Mouse (Mus musculus) megakaryocyte progenitor cell, adult 5-6 weeks (primary cell): ENCODE measurements around the gene Mta2. TPM values are rescaled to one million over a fixed set of nuclear protein-coding genes. Genes with fewer than 3 reads are reported as not detected.
A peak's percentile ranks its signal among the peaks of the same experiment; 100 is the strongest.

Experiments
- ATAC-seq: replicated peaks from 2 replicates; pipeline ENCODE4 v1.8.0; 2016; ENCODE audit warnings: mild to moderate bottlenecking, moderate TSS enrichment, inconsistent platforms; ENCODE audit not compliant: poor library complexity
- total RNA-seq, 2 experiments: library from RNA; stranded (forward) in 1 of 2; stranded (reverse) in 1 of 2; fragments of 157-497, 149-512 nt in 1 of 2; fragments of 200-1000 nt in 1 of 2; gene quantifications; 2 replicates each; pipeline versions ENCODE4 v1.2.3 to v1.2.4; 2015 to 2017

Gene Mta2
- total RNA-seq, 2 experiments from 2014 or later = 63.7 to 124 TPM

DNA sequence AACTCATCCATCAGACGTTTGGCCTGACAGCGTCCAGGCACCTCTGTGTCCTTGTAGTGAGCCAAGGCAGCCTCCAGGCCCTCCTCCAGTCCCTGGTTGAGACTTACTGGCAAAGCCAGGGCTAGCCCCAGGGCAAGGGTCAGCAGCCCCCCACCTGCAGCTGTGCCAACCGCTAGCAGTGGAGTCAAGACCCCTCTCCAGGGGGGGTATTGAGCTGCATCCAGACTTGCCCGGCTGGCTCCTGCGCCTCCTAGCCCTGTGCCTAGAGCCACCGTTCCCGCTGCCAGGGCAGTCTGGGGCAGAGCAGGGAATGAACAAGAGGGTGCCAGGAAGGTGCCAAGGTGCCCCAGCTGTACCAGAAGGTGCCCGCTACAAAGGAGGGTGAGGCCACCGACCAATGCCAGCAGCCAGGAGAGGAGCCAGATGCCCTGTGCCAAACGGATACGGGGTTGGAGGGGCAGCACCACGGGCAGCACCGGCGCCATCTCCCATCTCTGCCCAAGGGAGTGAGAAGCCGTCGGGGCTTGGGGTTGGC is 12.9 kb upstream of the Mta2 start:
- peak; percentile 37 for ATAC-seq

DNA sequence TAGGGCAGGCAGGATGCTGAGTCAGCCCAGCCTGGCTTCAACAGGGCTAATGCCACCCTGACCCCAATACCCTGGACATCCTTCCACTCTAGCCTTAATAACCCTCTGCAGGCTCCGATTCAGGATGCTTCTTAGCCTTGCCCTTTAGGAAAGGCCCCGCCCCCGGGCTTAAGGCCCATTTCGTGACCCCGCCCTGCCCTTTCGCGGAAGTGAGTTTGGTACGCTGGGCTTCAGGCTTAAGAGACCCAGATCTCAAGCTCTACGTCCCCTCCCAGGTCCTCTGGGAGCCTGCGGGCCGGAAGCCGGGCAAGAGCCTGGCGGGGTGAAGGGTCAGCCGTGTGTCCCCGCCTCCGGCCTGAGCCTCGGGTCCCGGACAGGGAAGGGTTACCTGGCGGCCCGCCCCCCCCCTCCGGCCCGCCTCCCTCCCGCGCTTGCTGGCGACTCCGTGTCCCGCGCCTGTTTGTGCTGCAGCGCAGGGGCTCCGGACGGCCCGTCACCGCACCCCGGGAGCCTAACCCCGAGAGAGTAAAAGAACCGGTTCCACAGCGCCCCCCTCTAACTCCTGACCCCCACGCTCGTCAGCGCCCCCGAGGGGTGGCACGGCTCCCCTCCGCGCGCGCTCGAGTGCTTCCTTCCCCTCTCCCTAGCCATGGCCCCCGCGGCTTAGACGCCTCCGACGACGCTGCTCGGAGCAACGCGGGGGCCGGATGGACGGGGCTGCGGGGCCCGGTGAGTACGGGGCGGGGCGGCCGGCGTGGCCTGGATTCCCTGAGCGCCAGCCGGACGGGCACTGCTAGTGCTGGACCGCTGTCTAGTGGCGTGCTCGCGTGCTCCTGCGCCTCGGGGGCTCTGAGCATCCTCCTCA is 12.2 kb upstream of the Mta2 start, which contains the start of the genes Rom1 and Eml3:
Gene Rom1, minus strand, starts transcription at position 133 of the 865 bp plus-strand sequence.
Gene Eml3, plus strand, starts transcription at position 329 of the 865 bp plus-strand sequence.
- ATAC-seq = peak; percentile 68

DNA sequence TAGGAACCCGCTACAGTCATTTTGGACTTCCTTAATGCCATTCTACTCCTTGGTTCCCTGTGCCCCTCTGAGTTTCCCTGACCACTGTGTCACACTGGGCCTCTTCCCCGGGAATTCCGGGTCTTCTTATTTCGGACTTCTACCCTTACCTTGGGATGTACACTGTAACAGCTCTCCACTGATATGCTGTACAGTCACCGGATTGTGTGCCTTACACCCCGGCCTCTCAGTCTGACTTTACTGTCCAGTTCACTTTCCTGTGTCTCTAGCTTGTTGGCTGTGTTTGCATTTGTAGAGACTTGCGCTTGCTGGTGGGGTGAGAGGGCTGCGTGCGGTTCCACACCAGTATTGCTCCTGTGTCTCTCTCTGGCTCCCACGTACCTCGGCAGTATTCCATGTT is 11.6 kb upstream of the Mta2 start:
- no peak for ATAC-seq

DNA sequence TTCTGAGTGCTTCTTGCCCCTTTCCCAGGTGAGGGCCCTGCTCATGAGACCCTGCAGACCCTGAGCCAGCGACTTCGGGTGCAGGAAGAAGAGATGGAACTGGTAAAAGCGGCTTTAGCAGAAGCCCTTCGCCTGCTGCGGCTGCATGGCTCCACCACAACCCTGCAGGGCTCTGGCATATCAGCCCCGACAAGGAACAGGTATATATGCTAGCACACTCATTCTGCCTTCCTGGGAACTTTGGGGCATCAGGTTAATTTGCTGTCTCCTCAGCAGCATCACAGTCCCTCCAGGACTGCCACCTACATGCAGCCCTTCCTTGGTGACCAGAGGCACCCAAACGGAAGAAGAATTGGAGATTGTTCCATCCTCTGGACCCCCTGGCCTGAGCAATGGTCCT is 10.9 kb upstream of the Mta2 start:
- no peak for ATAC-seq

DNA sequence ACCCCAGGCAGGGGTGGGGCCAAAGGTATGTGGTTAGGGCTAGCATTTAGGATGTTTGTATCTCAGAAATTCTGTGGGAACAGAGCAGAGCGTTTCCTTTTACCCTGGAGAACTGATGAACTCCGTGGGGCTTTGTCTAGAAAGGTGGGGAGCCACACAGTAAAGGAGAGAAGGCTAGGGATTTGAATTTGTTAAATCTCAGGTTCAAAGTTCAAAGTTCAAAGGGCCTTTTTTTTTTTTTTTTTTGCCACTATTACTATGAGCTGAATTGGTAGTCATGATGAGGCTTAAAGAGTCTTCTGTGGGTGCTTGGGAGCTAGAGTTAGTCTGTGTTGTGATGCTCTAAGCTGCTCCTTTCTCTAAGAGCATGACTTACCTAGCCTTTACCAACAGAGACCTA is 4.9 kb upstream of the Mta2 start:
- no peak for ATAC-seq

DNA sequence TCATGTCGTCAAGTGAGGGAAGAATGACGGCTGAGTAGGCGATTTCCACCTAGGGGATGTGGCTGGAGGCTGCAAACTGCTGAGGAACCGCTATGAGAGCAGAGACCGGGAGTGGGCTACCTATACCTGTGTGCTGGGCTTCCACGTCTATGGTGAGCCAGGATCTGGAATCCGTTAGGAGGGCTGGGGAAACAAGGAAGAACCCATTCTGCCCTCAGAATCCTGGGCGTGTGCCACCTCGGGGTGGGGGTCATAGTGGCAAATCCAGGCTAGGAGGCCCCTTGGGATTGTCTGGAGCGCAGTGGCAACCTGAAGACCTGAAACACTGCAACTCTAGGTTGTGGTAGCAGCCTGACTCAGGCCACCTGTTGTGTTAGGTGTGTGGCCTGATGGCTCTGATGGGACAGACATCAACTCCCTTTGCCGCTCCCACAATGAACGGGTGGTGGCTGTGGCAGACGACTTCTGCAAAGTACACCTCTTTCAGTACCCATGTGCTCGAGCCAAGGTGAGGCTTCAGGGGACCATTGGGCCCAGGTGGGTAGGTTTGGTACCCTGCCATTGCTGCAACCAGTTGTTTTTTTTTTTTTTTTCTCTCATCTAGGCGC is 1.0 kb upstream of the Mta2 start:
- ATAC-seq = no peak

DNA sequence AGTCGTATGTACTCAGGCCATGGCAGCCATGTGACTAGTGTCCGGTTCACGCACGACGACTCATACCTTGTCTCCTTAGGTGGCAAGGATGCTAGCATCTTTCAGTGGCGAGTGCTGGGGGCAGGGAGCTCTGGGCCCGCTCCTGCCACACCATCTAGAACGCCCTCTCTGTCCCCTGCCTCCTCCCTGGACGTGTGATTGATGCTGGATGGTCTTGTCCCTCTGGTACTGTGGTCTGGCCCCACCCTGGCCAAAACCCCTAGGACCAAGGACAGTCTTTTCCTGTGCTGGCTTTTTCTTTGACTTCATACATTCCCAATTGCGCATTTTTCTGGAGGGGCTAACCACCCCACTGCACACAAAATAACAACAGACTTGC is 550 bp upstream of the Mta2 start:
- ATAC-seq = no peak

DNA sequence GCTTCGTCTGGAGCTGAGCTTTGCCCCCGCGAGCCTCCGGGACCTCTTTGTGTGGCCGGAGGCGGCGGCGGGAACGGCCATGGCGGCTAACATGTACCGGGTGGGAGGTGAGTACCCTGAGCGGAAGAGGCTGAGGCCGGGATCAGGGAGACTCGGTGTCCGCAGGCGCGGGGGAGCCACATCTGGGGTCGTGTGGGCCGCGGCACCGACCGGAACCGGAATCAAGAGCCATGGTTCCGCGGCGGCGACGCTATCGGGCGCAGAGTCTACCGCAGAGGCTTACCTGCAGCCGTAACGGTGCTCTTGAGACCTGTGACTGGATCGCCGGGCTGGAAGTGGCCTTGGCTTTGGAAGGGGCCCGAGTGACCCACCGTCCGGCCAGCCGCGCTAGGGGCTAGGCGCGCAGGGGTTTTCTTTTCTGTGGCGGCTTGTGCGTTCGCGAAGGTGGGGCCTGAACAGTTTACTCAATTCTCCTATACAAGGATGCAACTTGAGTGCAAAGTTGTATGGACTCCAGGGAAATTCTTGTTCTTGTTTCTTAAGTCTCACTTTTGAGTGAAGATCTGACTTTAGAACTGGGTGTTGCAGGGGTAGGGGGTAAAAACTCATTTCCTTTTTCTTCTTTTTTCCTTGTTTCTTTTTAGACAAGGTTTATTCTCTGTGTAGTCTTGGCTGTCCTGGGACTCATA is 745 bp downstream of the Mta2 start:
- ATAC-seq = peak; percentile 3

DNA sequence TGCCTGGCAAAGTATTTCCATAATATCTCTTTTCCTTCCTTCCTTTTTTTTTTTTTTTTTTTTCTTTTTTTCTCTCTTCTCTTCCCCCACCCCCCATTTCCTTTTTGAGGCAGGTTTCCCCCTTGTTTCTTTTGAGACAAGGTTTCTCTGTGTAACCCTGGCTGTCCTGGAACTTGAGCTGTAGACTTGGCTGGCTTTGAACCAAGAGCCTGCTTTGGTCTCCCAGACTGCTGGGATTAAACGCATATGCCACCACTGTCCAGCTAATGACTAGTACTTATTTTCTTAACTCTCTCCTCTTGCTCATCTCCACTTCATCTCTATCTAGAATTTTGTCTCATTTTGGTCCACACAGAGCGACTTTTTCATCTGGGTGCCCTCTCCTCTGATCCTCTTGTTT is 1.4 kb downstream of the Mta2 start:
- ATAC-seq = no peak

DNA sequence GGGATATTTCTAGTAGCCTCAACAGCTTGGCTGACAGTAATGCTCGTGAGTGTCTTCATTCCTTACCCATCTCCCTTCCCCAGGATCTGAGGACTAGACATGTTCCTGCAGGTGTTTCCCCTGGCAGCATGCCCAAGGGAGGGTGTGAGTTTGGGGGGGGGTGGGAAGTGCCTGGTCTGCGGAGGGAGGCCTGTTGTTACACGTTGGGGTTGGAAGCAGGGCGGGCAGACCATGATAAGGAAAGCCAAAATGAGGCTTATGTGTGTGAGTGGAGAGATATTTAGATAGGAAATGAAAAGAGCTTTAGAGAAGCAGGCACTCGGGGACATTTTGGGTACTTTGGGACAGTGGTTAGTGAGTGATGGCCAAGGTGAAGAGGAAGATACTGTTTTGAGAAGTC is 2.4 kb downstream of the Mta2 start:
- peak; percentile 59 for ATAC-seq

DNA sequence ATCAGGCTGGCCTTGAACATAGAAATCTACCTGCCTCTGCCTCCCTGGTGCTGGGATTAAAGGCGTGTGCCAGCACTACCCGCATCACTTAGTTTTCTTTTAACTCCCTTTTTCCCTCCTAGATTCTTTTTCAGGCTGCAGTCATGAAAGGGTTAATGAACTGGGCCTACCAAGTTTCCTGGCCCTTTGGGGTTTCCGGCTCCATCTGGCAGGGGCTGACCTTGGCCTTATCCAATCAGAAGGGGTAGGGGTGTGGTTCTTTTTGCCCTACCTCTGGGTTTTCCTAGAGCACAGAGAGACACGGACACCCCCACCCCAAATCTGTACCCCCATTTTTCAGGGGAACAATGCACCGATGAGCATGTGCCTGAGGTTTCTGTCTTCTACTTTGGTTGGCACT is 3.1 kb downstream of the Mta2 start:
- peak; percentile 18; the same call in 1 of the 2 replicates for ATAC-seq

DNA sequence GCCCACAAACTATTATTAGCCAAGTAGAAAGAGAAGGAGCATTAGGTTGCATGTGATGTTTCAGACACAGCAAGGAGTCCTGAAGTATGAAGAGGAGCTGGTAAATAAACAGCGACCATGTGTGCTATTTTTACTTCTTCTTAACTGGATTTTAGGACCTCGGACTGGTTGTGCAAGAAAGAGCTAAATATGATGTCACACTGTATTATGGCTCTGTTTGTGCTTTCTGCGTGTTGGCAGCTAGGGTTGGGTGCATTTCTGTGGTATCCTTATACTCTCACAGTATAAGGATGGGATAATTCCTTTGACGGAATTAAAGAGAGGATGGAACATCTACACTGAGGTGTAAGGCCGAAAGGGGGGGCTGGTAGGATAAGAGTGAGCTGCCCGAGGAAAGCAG is 3.6 kb downstream of the Mta2 start:
- no peak for ATAC-seq

DNA sequence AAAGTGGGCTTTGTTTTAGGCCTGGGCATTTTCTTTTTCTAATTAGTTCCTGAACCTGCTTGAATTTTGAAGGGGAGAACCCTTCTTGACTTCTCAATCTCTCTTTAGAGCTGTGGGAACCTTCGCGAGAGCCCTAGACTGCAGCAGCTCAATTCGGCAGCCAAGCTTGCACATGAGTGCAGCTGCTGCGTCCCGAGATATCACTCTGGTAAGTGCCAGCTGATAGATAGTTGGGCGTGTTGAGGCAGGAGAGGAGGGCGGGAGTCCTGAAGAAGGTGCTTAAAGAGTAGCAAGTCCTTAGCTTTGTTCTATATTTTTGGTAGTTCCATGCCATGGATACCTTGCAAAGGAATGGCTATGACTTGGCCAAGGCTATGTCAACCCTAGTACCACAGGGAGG is 5.3 kb downstream of the Mta2 start:
- ATAC-seq = peak; percentile 18; the same call in 1 of the 2 replicates

DNA sequence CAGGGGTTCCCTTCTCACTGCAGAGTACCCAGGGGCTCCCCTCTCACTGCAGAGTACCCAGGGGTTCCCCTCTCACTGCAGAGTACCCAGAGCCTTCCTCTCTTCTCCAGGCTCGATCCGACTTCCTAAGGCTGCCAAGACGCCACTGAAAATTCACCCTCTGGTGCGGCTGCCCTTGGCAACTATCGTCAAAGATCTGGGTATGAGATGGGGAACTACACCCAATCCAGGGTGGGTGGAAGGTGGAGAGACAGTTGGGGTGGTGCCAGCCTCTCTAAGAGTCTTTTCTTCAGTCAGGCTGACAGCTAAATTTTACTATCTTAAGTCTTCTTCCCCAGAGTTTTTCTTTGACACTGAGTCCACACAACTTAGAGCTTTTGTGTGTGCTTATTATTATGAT is 8.5 kb downstream of the Mta2 start:
- no peak for ATAC-seq

DNA sequence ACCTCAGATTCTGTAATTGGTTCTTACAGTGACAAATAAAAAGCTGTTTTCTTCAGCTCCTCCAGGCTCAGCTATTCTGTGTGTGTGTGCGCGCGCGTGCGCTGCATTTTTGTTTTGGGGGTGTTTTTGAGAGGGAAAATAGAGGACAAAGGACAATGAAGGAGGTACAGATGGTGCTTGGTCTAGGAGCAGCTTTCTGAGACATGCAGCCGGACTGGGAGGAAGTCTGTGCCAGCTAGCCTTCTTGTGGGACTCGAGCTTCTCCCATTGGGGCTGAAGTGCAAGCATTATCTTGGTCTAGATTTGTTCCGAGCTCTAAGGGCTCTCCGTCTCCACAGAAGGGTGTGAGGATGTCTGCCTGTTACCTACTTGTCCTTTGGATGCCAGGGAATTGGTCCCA is 10.6 kb downstream of the Mta2 start:
- ATAC-seq = no peak

DNA sequence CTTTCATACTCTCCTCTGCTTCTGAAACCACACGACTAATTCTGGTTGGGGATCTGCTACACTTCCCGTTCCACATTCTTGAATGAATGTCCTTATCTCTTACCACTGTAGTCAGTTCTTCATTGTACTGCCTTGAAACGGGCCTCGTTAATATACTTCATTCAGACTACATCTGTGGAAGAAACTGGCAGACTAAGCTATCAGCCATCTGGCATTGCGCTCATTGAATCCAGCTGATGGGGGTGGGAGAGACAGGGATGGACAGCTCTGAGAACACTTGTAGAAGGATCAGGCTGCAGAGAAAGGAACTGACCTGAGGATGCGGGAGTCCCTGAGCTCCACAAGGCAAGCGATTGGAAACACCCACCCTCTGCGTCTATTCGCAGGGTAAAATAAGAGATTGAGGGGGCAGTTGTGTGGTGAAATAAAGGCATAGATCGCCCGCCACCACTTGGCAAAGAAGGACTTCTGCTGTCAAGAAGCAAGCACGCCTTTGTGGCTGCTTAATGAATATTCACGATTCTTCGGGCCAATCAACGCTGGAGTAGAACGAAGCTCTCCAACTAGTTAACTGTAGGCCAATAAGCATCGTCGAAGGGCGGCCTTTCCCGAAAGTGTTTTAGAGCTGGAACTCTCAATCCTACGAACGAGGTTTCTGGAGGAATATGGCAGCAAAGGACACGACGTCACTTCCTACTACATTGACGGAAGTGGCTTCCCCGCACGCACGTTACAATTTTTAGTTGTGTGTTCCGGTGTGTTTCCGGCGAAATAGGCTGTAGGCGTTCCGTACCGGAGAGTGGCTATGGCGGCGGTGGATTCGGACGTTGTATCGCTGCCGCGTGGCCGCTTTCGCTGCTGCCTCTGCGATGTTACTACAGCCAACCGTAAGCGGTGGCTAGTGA is 11.7 kb downstream of the Mta2 start, which contains the start of gene Tut1:
Gene Tut1, plus strand, starts transcription at position 713 of the 905 bp plus-strand sequence.
- peak; percentile 96 for ATAC-seq

DNA sequence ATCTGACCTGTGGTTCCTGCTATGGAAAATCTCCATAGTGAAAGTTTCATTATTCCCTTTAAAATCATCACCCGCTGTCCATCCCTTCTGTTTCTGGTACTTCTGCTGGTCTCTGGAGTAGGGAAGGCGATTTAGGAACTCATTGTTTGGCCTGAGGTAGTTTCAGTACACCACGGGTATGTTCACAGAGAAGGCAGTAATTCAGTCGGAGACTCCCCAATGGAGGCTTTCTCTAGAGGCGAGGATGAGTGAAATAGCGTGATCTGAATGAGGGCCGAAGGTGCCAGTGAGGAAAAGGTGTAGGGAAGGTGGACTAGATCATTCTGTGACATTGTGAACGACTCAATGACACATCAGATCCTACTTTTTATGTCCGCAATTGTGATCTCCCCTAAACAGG is 12.5 kb downstream of the Mta2 start:
- ATAC-seq = no peak

DNA sequence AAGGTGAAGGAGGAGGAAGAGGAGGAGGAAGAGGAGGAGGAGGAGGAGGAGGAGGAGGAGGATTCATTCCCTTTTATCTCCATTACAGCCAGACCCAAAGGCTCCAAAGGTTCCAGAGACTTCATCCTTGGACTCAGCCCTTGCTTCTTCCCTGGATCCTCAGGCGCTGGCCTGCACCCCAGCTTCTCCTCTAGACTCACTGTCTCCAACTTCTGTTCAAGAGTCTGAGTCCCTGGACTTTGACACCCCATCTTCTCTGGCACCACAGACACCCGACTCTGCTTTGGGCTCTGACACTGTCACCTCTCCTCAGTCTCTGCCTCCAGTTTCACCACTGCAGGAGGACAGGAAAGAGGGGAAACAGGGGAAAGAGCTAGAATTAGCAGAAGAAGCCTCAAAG is 20.6 kb downstream of the Mta2 start:
- no peak for ATAC-seq

DNA sequence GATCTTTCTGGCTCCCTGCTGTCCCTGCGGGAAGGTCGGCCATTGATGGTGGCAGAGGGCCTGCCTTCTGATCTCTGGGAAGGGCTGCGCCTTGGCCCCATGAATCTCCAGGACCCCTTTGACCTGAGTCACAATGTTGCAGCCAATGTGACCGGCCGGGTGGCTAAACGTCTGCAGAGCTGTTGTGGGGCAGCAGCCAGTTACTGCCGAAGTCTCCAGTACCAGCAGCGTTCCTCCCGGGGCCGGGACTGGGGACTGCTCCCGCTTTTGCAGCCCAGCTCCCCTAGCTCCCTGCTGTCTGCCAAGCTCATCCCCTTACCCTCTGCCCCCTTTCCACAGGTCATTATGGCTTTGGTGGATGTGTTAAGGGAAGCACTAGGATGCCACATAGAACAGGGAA is 23.4 kb downstream of the Mta2 start:
- ATAC-seq = no peak

DNA sequence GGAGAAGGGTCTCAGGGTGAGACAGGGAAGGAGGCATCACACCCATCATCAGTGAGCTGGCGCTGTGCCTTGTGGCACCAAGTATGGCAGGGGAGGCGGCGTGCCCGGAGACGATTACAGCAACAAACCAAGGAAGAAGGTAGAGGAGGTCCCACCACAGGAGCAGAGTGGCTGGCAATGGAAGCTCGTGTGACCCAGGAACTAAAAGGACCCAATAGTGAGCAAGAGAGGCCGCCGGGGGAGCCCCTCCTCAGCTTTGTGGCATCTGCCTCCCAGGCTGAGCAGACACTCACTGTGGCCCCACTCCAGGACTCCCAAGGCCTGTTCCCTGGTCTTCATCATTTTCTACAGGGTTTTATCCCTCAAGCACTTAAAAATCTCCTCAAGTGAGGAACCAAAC is 24.1 kb downstream of the Mta2 start:
- ATAC-seq = no peak
